Mouse (Mus musculus) forelimb bud, embryonic 11.5 days (tissue): ENCODE results near the gene Zfp661.

Source experiments
- DNase-seq: peaks from one replicate; pipeline ENCODE4 v3.0.0-alpha.2; 2012; ENCODE audit warnings: low read depth, low spot score

The Zfp661 gene

GRCm38 (mm10) chr2:127551078-127551477, 35.8 kb downstream of the Zfp661 start:
- DNase-seq, result no peak

DNA sequence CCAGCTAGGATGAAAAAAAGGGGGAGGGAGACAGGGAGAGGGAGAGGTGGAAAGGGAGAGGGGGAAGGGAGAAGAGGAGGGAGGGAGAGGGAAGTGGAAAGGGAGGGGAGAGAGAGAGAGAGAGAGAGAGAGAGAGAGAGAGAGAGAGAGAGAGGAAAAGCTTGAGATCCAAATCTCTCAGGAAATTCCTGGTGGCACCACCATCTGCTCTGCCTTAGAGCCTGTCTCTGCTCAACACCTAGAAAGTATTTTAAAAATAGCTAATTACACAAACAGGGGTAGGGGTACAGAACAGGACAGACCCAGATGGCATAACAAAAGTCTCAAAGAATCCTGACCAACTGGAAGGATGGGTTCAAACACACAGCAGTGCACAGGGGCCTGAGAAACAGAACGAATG, 36.4 kb downstream of the Zfp661 start:
- no peak for DNase-seq

- no peak for DNase-seq
Observed at GRCm38 (mm10) chr2:127549711-127550110, 37.2 kb downstream of the Zfp661 start.

DNA sequence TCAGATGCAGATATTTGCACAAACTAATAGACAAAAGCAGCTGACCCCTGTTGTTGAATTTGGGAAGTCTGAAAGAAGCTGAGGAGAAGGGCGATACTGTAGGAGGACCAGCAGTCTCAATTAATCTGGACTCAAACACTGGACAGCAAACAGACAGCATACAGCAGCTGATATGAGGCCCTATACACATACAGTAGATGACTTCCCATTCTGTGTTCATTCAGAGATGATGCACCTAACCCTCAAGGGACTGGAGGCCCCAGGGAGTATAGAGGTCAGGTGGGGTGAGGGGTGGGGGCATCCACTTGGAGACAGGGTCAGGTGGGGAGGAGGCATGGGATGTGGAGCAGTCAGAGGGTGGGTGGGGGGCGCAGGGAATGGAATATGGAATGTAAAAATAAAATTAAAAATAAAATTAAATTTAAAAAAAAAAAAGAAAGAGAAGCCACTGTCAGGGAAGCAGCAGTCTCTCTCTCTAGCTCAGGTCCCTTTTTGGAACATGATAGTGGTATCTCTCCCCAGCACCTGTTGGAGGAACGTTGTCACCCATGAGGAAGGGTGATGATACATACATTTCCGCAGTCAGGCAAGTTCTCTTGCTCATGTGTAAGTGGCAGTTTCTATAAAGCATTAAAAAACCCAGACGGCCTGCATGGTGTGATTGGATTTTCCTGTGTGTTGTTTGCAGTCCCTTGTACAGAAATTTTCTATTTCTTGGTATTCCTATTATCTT, 38.4 kb downstream of the Zfp661 start:
- no peak for DNase-seq

- DNase-seq, result no peak
Observed at GRCm38 (mm10) chr2:127541697-127542096, 45.2 kb downstream of the Zfp661 start.

GRCm38 (mm10) chr2:127541185-127541584, 45.7 kb downstream of the Zfp661 start, which contains the start of gene Prom2:
Gene Prom2 (minus strand): TSS chr2:127541467.
- no peak for DNase-seq

GRCm38 (mm10) chr2:127539494-127539893, 47.4 kb downstream of the Zfp661 start:
- DNase-seq, result no peak

DNA sequence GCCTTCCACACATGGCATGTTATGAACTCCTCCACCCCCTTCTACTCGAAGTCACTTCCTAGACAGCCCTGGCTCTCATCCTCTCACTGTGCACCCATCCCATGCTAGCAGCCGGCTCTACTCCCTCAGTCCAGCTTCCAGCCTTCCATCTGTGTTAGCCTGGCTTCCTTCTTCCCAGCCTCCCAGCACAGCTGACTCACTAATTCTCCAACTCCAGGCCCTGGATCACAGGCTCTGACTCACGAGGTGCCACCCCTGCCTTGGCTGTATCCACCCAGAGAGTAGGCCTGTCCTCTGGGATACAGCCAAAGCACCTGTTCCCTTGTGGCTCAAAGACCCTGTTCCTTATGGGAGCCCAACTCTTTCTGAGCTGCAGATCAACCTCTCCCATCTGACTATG, 49.3 kb downstream of the Zfp661 start:
- no peak for DNase-seq

- DNase-seq, result no peak
Observed at GRCm38 (mm10) chr2:127535363-127535762, 51.5 kb downstream of the Zfp661 start.

- peak; percentile 75 for DNase-seq
Observed at GRCm38 (mm10) chr2:127532379-127532778, 54.5 kb downstream of the Zfp661 start.

- no peak for DNase-seq
Observed at GRCm38 (mm10) chr2:127531592-127531991, 55.3 kb downstream of the Zfp661 start.

GRCm38 (mm10) chr2:127530418-127530817, 56.5 kb downstream of the Zfp661 start:
- DNase-seq, result no peak

GRCm38 (mm10) chr2:127525004-127525775, 61.7 kb downstream of the Zfp661 start:
- DNase-seq, result no peak
